Mouse (Mus musculus): ENCODE measurements around the gene Cdkal1.

DNA sequence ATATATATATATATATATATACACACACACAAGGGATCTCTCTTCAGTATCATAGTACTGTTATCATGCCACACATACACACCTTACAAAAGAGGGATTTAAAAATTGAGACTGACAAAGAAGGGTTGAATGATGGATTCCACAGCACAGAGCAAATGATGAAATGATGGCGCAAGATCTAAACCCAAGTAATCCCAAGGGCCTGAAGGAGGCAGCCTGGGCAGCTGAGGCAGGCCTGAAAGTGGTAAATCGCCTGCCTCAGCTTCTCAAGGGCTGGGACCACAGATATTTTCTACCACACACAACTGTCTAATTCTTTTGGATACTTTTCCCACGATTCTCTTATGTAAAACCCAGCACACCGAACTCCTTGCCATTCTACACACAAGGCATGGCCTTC lies 177.9 kb downstream of the Cdkal1 start:
- TF ChIP-seq CTCF (IDR thresholded peaks at IDR 0.05; ENCODE audit: extremely low read depth, insufficient read depth, insufficient read length, insufficient replicate concordance) (no peak), POLR2A (IDR thresholded peaks at IDR 0.05; ENCODE audit: low read depth, low read length) (no peak)
